24 mouse cellular contexts compared by ENCODE assay signal in the genomic region with DNA sequence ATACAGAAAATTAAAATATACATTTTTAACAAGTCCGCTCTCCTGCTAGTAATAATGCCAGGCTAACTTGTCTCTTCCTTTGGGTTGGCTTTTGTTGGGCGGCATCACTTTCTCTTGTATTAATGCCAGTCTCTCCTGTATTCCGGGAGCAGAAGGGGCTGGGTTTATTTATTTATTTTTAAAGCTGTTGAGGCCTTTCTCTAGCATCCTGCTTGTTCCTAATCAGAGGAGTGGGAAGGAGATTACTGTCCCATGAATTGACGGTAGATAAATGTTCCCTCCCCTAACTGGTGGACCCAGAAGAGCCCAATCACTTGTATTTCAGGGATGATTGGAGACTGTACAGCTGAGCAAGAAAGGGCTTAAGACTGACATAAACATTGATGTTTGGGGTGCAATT. TPM values are rescaled to one million over a fixed set of nuclear protein-coding genes. Genes with fewer than 3 reads are reported as not detected.
A peak's percentile ranks its signal among the peaks of the same experiment; 100 is the strongest.
DNase-seq lines count a peak whose midpoint lies in the region; ATAC-seq and TF ChIP-seq lines count a peak whose summit lies in the region.
"Had no signal": no experiment of that assay in that cellular context is flagged by ENCODE, and none has a peak within 500 bp of the region (broad histone marks: within the 10 kb centered on the region; RNA-seq: fewer than 3 reads in every experiment).

No protein-coding gene starts in this region.

- peaks cover 11% of the 10 kb centered on the region for H3K4me1 ChIP-seq in hindbrain, embryonic 12.5 days
- H3K4me1 ChIP-seq in hindbrain, embryonic 16.5 days (ENCODE audit: control insufficient read depth, insufficient read depth, low read depth, low read length), result peaks cover 4% of the 10 kb centered on the region; the same call in 1 of the 2 replicates
- peaks cover 5% of the 10 kb centered on the region; the same call in 1 of the 2 replicates for H3K4me1 ChIP-seq in neural tube, embryonic 12.5 days
- H3K4me1 ChIP-seq in midbrain, postnatal 0 days (ENCODE audit: insufficient read depth, low read length), result no peaks in the 10 kb centered on the region
- H3K4me1 ChIP-seq in kidney, embryonic 14.5 days (ENCODE audit: control insufficient read depth, insufficient read depth, low read length), result no peaks in the 10 kb centered on the region
- H3K4me1 ChIP-seq: stomach, embryonic 15.5 days had no signal

- H3K4me2 ChIP-seq in hindbrain, embryonic 12.5 days (replicated peaks), result 0 out of 2 replicates have a peak overlapping the region, but pooled peaks have one; percentile 25
- H3K4me2 ChIP-seq in hindbrain, embryonic 16.5 days (ENCODE audit: low read length), result no peak overlapping the region
- H3K4me2 ChIP-seq in neural tube, embryonic 12.5 days (replicated peaks), result 0 out of 2 replicates have a peak overlapping the region, but pooled peaks have one; percentile 0
- 0 out of 2 replicates have a peak overlapping the region, but pooled peaks have one; percentile 7 for H3K4me2 ChIP-seq in midbrain, postnatal 0 days (ENCODE audit: low read depth, low read length, poor library complexity, severe bottlenecking)
- H3K4me2 ChIP-seq in kidney, embryonic 14.5 days (replicated peaks; ENCODE audit: low read depth, low read length), result no peak overlapping the region
- H3K4me2 ChIP-seq: embryonic facial prominence, embryonic 12.5 days; heart, embryonic 11.5 days; liver, embryonic 12.5 days; stomach, embryonic 15.5 days had no signal

- DNase-seq in neural tube, embryonic 10.5 days (ENCODE audit: extremely low spot score, low spot score), result no peak
- no peak for DNase-seq in midbrain, postnatal 0 days (ENCODE audit: low spot score)
- no peak for DNase-seq in left cerebral cortex, adult 18-20 months (ENCODE audit: low spot score in 2 of 2)
- DNase-seq: adrenal gland, postnatal 25 days; cerebellum, adult 11-12 months; cerebellum, adult 9-11 months; gastrocnemius, postnatal 25 days; heart, adult 11 months; heart, postnatal 36 days; kidney, adult 18-20 months; kidney, postnatal 36 days; left cerebral cortex, postnatal 4 days; liver, postnatal 0 days; lung, postnatal 36 days; right cerebral cortex, postnatal 25 days had no signal

- ATAC-seq in hindbrain, embryonic 12.5 days (ENCODE audit: low FRiP score), result peak; percentile 50; the same call in 1 of the 2 replicates
- no peak; the same call in 1 of the 2 replicates for ATAC-seq in hindbrain, embryonic 16.5 days
- ATAC-seq in neural tube, embryonic 12.5 days (ENCODE audit: low FRiP score, low read depth), result no peak
- ATAC-seq in midbrain, postnatal 0 days (ENCODE audit: low FRiP score), result no peak
- no peak for ATAC-seq in kidney, embryonic 14.5 days (ENCODE audit: low FRiP score, low TSS enrichment)
- ATAC-seq: liver, embryonic 12.5 days; liver, postnatal 0 days had no signal

- H3K9ac ChIP-seq in hindbrain, embryonic 12.5 days, result no peak overlapping the region
- H3K9ac ChIP-seq in hindbrain, embryonic 16.5 days (ENCODE audit: low read depth, low read length), result no peak overlapping the region
- H3K9ac ChIP-seq in neural tube, embryonic 12.5 days, result no peak overlapping the region
- no peak overlapping the region for H3K9ac ChIP-seq in midbrain, postnatal 0 days (replicated peaks; ENCODE audit: low read length, poor library complexity, severe bottlenecking)
- H3K9ac ChIP-seq in kidney, embryonic 14.5 days (ENCODE audit: low read depth, low read length), result no peak overlapping the region
- H3K9ac ChIP-seq: embryonic facial prominence, embryonic 12.5 days; liver, embryonic 12.5 days; liver, postnatal 0 days; stomach, embryonic 15.5 days had no signal

- no peak overlapping the region for H3K4me3 ChIP-seq in hindbrain, embryonic 12.5 days
- no peak overlapping the region for H3K4me3 ChIP-seq in hindbrain, embryonic 16.5 days (ENCODE audit: low read length)
- no peak overlapping the region for H3K4me3 ChIP-seq in neural tube, embryonic 12.5 days
- H3K4me3 ChIP-seq in midbrain, postnatal 0 days (ENCODE audit: low read depth, low read length), result no peak overlapping the region
- H3K4me3 ChIP-seq in kidney, embryonic 14.5 days (ENCODE audit: low read length), result no peak overlapping the region
- H3K4me3 ChIP-seq: embryonic facial prominence, embryonic 12.5 days; layer of hippocampus, adult 2 months; liver, embryonic 12.5 days; stomach, embryonic 15.5 days had no signal

- H3K9me3 ChIP-seq in hindbrain, embryonic 12.5 days (replicated peaks), result no peaks in the 10 kb centered on the region
- H3K9me3 ChIP-seq in hindbrain, embryonic 16.5 days (ENCODE audit: control insufficient read depth, low read length), result no peaks in the 10 kb centered on the region
- no peaks in the 10 kb centered on the region for H3K9me3 ChIP-seq in neural tube, embryonic 12.5 days
- no peaks in the 10 kb centered on the region for H3K9me3 ChIP-seq in midbrain, postnatal 0 days (ENCODE audit: low read length)
- no peaks in the 10 kb centered on the region for H3K9me3 ChIP-seq in kidney, embryonic 14.5 days (ENCODE audit: control insufficient read depth, low read length)
- H3K9me3 ChIP-seq: embryonic facial prominence, embryonic 12.5 days; liver, embryonic 12.5 days; stomach, embryonic 15.5 days had no signal

- WGBS in hindbrain, embryonic 12.5 days, result 65% methylated on average over 4 of the region's 4 CpGs
- 44% methylated on average over 4 of the region's 4 CpGs for WGBS in hindbrain, embryonic 16.5 days
- 75% methylated on average over 4 of the region's 4 CpGs for WGBS in neural tube, embryonic 12.5 days
- 32% methylated on average over 4 of the region's 4 CpGs for WGBS in midbrain, postnatal 0 days
- 82% methylated on average over 4 of the region's 4 CpGs for WGBS in kidney, embryonic 14.5 days

- peak overlapping the region; percentile 62; the same call in 1 of the 2 replicates for H3K27ac ChIP-seq in hindbrain, embryonic 12.5 days
- H3K27ac ChIP-seq in hindbrain, embryonic 16.5 days (ENCODE audit: low read depth, low read length), result no peak overlapping the region
- H3K27ac ChIP-seq in neural tube, embryonic 12.5 days, result no peak overlapping the region
- 0 out of 2 replicates have a peak overlapping the region, but pooled peaks have one; percentile 26 for H3K27ac ChIP-seq in midbrain, postnatal 0 days (ENCODE audit: low read depth, low read length)
- no peak overlapping the region for H3K27ac ChIP-seq in kidney, embryonic 14.5 days (ENCODE audit: low read depth, low read length)
- H3K27ac ChIP-seq: embryonic facial prominence, embryonic 12.5 days; layer of hippocampus, adult 2 months; liver, embryonic 12.5 days; stomach, embryonic 15.5 days had no signal

- TF ChIP-seq CTCF in midbrain, postnatal 0 days (IDR thresholded peaks at IDR 0.05), result no peak

- H3K27me3 ChIP-seq in hindbrain, embryonic 12.5 days, result 0 out of 2 replicates have a peak, but pooled peaks cover 3% of the 10 kb centered on the region
- no peaks in the 10 kb centered on the region for H3K27me3 ChIP-seq in hindbrain, embryonic 16.5 days (replicated peaks; ENCODE audit: control insufficient read depth, insufficient read depth, low read length)
- no peaks in the 10 kb centered on the region for H3K27me3 ChIP-seq in neural tube, embryonic 12.5 days (replicated peaks)
- H3K27me3 ChIP-seq in midbrain, postnatal 0 days (ENCODE audit: insufficient read depth, low read length), result no peaks in the 10 kb centered on the region
- H3K27me3 ChIP-seq in kidney, embryonic 14.5 days (ENCODE audit: control insufficient read depth, insufficient read depth, low read length), result no peaks in the 10 kb centered on the region
- H3K27me3 ChIP-seq: embryonic facial prominence, embryonic 12.5 days; liver, embryonic 12.5 days; stomach, embryonic 15.5 days had no signal

- H3K36me3 ChIP-seq in hindbrain, embryonic 12.5 days, result no peaks in the 10 kb centered on the region
- H3K36me3 ChIP-seq in hindbrain, embryonic 16.5 days (ENCODE audit: control insufficient read depth, insufficient read depth, low read length), result no peaks in the 10 kb centered on the region
- no peaks in the 10 kb centered on the region for H3K36me3 ChIP-seq in neural tube, embryonic 12.5 days
- no peaks in the 10 kb centered on the region for H3K36me3 ChIP-seq in midbrain, postnatal 0 days (ENCODE audit: insufficient read depth, low read length)
- no peaks in the 10 kb centered on the region for H3K36me3 ChIP-seq in kidney, embryonic 14.5 days (ENCODE audit: control insufficient read depth, insufficient read depth, low read length)
- H3K36me3 ChIP-seq: embryonic facial prominence, embryonic 12.5 days; liver, embryonic 12.5 days; stomach, embryonic 15.5 days had no signal

RNA-seq across cellular contexts. Expression of a gene that starts 50.1 kb away (rescaled TPM):
- polyA plus RNA-seq in hindbrain, embryonic 12.5 days (2016; fragmentation: Nextera tagmentation; extraction: Ambion mirVana), result 31.1 and 31.8 TPM in 2 replicates
- 31.9 and 32.4 TPM in 2 replicates for polyA plus RNA-seq in hindbrain, embryonic 16.5 days (2015; fragmentation: Nextera tagmentation; extraction: Ambion mirVana)
- 33.1 and 34.0 TPM in 2 replicates for polyA plus RNA-seq in neural tube, embryonic 12.5 days (2016; fragmentation: Nextera tagmentation; extraction: Ambion mirVana)
- 33.4 and 67.8 TPM in 2 replicates for total RNA-seq in midbrain, postnatal 0 days (2014; rRNA removed)
- polyA plus RNA-seq in midbrain, postnatal 0 days (2015; fragmentation: Nextera tagmentation; extraction: Ambion mirVana), result 22.8 and 26.7 TPM in 2 replicates
- polyA plus RNA-seq in kidney, embryonic 14.5 days (2014; fragmentation: Nextera tagmentation; extraction: Ambion mirVana), result 21.0 and 23.2 TPM in 2 replicates
- 10 to 100 TPM; 25.2 to 25.7 TPM for total RNA-seq in left cerebral cortex, adult 18-20 months (2021)

RNA-seq across cellular contexts. Expression of a gene that starts 50.5 kb away (rescaled TPM):
- 32.6 and 33.9 TPM in 2 replicates for polyA plus RNA-seq in hindbrain, embryonic 12.5 days (2016; fragmentation: Nextera tagmentation; extraction: Ambion mirVana)
- 41.3 and 41.8 TPM in 2 replicates for polyA plus RNA-seq in hindbrain, embryonic 16.5 days (2015; fragmentation: Nextera tagmentation; extraction: Ambion mirVana)
- polyA plus RNA-seq in neural tube, embryonic 12.5 days (2016; fragmentation: Nextera tagmentation; extraction: Ambion mirVana), result 24.0 and 25.9 TPM in 2 replicates
- 41.3 and 45.4 TPM in 2 replicates for total RNA-seq in midbrain, postnatal 0 days (2014; rRNA removed)
- 37.4 and 40.1 TPM in 2 replicates for polyA plus RNA-seq in midbrain, postnatal 0 days (2015; fragmentation: Nextera tagmentation; extraction: Ambion mirVana)
- polyA plus RNA-seq in kidney, embryonic 14.5 days (2014; fragmentation: Nextera tagmentation; extraction: Ambion mirVana), result 25.0 and 50.2 TPM in 2 replicates
- 10 to 100 TPM; 51.2 to 54.9 TPM for total RNA-seq in left cerebral cortex, adult 18-20 months (2021)

Comparison
In these comparisons a context has a peak if more than half of its experiments do, and no peak if none do; other contexts are left out.
1. H3K27ac ChIP-seq: peak in hindbrain, embryonic 12.5 days (single experiment) and midbrain, postnatal 0 days (single experiment); none in hindbrain, embryonic 16.5 days (single experiment), neural tube, embryonic 12.5 days (single experiment) and kidney, embryonic 14.5 days (single experiment).
2. H3K4me2 ChIP-seq: peak in hindbrain, embryonic 12.5 days (single experiment), neural tube, embryonic 12.5 days (single experiment) and midbrain, postnatal 0 days (single experiment); none in hindbrain, embryonic 16.5 days (single experiment) and kidney, embryonic 14.5 days (single experiment).